Mouse (Mus musculus) regulatory T cell (primary cell): ENCODE measurements around the gene Cd276.
"Not testable (repeated sequence)": the region's sequence is repeated elsewhere in the genome, so short reads cannot be mapped to it uniquely, and the experiment has no call there.

Source experiments
- in situ Hi-C: fragments of 300-600 bp; cut with MboI, MseI; formaldehyde crosslinking; loops from one replicate; pipeline ENCODE4 v1.15.1; 2025; ENCODE audit warnings: high pct_unique_total_duplicates

Gene Cd276

DNA sequence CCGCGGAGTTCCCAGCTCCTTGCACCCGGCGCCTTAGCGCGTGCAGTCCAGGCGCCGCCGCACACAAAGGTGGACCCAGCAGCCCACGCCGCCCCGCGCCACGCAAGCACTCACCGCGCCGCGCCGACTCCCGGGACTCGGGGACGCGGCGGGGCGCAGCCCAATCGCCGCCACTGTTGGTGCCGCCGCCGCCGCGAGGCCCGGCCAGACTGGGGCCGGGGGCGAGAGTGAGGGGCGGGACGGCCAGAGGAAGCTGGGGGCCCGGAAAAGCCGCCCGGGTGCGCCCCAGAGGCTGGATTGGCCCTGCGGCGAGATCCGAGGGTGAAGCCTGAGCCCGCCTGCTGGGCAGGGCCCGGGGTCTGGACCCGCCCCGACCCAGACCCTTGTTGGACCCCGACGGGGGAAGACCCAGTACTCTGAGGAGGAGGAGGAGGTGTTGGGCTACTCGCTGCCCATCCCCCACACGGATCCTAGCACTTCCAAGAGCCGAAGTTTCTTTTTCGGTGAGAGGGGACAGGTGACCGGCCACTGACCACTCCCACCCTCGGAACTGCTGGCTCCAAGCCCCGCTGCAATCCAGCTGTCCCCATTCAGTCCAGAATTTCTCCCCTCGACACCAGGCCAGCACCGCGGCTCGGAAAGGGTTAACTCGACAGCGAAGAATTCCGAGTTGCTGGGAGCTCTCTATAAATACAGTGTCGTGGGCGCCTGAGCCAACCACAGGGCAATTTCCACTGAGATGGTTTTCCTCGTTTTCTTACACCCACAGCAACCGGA, at the start of gene Cd276:
Gene Cd276, minus strand, starts transcription at position 530 of the 777 bp plus-strand sequence.
- in situ Hi-C loops, result no loop called here

DNA sequence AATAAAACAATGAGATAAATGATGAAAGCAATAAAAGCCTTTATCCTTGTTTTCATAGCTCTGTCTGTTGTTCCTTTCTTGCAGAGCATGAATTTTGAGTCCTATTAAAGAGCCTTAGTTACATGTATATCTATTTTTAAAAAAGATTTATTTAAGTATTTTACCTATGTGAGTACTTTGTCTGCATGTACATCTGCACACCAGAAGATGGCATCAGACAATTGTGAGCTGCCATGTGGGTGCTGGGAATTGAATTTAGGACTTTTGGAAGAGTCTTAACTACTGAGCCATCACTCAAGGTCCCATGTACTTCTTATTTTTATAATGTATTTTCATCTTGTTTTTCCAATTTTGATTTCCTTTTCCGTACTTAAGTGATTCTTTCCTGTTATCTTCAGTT, 40.1 kb upstream of the Cd276 start:
- in situ Hi-C loops, result loop anchor here (25.0 kb wide), 2 partner anchors 758 to 1433 kb away; partner anchors contain the start of genes Arid3b and Commd4

DNA sequence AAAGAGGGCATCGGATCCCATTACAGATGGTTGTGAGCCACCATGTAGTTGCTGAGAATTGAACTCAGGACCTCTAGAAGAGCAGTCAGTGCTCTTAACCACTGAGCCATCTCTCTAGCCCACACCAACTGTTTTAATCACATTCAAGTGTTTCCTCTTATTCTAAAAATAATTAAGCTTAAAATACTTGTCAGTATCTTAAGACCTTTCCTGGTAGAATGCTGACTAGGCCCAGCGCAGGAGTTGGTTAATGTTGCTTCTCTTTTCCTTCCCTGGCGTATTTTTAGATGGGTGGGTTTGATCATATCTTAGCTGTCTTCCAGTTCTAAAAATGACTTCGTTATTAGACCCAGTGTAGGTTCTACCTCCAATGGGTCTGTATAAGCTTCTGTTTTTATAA, 33.4 kb upstream of the Cd276 start:
- in situ Hi-C loops, result loop anchor here (25.0 kb wide), 2 partner anchors 751 to 1426 kb away; partner anchors contain the start of genes Arid3b and Commd4

DNA sequence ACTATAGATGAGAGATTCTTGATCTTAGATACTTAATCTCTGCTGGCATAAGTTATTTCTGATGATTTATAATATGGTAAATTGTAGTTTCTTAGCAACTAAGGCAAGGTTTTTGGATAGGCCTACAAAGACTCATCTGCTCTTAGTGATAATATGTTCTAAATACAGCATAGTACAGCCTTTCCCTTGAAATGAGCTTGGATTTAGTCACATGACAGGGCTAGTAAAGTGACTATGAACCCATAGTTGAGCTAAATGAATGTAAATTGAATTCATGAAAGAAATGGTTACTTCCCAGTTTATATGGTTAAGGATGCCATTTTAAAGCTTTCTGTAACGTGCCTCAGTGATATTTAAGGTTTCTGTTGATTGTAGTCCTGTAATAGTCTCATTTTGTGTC, 29.1 kb upstream of the Cd276 start:
- in situ Hi-C loops, result loop anchor here (25.0 kb wide), 2 partner anchors 747 to 1422 kb away; partner anchors contain the start of genes Arid3b and Commd4

DNA sequence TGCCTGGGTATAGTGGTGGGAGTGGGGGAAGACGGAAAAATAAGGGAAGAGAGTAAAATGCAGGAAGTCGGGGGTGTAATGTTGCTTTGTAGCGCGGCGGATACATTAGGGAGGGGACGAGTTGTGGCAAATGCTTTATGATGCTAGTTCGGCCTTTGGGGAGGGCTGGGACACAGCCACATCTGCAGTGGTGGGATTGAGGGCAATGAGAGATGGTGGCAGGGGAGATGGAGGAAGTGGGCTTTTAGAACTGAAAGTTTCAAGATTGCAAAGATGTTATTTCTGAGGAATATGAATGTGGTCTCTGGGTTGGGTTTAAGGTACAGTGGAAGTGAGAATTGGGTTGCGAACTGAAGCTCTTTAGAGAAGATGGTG, 28.0 kb upstream of the Cd276 start:
- in situ Hi-C loops, result loop anchor here (25.0 kb wide), 2 partner anchors 746 to 1421 kb away; partner anchors contain the start of genes Arid3b and Commd4

DNA sequence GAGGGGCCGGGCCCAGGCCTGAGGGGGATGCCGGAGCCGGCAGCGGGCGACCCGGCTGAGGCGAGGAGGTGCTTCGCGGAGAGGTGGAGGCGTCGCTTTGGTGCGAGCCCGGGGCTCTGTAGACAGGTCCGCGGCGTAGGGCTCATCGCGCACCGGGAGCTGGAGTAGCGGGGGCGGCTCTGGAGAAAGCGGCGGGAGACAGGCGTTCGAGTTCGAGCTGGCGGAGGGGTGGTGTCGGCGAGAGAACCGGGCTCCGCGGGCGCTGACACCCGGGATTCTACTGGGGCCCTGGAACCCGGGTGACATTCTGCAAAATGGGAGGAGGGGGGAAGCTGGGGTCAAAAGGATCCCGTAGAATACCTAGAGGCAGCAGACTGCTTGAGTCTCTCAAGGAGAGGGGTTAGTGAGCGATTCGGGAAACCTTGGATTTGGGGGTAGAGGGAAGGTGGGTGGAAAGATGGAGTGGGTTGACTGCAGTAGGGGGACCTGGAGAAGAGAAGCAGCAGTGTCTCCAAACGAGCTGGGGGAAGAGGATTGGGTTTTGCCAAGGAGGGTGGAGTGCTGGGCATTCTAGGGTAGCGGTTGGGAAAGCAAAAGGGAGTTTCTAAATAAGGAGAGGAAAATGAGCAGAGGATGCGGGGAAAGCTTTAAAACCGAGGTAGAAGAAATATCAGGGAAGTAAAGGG, 27.5 kb upstream of the Cd276 start:
- in situ Hi-C loops, result loop anchor here (25.0 kb wide), 2 partner anchors 745 to 1420 kb away; partner anchors contain the start of genes Arid3b and Commd4

DNA sequence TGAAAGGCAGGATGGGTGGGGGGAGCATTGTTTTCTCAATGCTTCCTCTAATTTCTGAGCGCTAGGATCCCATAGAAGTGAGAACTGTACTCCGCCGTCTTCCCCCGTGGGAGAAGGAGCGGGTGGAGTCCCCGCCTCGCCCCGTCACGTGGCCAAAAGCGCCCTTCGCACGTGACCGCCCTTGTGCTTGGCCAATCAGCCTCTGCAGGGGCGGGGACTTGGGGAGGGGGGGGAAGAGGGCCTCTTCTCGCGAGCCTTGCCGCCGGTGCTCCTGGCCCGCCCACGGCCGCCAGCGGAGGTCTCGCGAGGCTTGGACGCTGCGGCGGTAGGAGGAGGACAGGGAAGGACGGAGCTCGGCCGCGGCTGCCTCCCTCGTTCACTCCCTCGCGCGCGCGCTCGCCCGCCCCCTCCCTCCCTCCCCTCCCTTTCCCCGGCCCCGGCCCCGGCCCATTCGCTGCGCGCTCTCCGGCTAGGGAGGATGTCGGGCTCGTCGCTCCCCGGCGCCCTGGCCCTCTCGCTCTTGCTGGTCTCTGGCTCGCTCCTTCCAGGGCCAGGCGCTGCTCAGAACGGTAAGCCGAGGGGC, 26.8 kb upstream of the Cd276 start, which contains the start of gene Nptn:
Gene Nptn, plus strand, starts transcription at position 283 of the 583 bp plus-strand sequence.
- in situ Hi-C loops, result loop anchor here (25.0 kb wide), 2 partner anchors 745 to 1420 kb away; partner anchors contain the start of genes Arid3b and Commd4

DNA sequence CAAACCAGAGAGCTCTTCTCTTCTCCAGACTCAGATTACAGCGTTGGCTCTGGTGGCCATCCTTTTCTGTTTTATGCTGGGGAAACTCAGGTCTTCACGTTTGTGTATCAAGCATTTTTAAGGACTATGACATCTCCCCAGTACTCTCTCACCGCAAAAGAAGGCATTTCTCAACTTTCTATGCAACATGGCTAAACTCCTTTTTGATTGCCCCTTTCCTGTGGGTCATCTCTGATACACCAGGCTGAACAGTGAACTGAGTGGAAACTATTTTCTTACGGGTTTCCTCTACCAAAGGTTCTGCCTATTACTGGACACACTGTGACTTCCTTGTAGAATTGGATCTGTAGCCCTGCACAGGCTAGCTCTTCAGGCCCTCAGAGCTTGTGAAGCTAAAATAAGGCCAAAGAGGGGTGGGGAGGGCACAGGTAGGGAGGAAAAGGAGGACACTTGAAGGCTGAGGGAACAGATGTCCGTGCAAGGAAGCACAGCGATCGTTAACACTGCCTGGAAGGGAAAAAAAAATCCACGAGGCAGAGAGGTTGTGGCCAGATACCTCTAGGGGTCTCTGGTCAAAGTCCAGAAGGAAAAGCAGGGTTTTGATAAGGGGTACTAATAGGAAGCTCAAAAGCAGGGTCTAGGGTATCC, 26.2 kb upstream of the Cd276 start:
- in situ Hi-C loops, result loop anchor here (25.0 kb wide), 2 partner anchors 744 to 1419 kb away; partner anchors contain the start of genes Arid3b and Commd4

DNA sequence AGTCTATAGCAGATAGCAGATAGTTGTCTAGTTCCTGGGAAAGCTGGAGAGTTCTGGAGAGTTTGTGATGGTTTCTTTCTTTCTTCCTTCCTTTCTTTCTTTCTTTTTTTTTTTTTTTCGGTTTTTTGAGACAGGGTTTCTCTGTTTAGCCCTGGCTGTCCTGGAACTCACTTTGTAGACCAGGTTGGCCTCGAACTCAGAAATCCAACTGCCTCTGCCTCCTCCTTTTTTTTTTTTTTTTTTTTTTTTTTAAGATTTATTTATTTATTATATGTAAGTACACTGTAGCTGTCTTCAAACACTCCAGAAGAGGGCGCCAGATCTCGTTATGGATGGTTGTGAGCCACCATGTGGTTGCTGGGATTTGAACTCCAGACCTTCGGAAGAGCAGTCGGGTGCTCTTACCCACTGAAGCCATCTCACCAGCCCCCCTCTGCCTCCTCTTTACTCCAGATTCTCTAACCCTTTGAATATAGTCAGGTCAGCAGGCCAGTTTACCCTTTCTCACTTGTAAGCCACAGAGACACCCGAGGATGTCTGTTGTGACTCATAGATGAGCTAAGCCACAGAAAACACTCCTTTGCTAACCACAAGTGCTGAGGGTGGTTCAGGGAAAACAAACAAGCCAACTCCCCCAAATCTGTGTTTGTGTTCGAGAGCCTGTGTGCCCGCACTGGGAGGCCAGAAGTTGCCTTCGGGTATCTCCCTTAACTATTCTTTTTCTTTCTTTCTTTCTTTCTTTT, 25.4 kb upstream of the Cd276 start:
- in situ Hi-C loops, result loop anchor here (25.0 kb wide), 2 partner anchors 743 to 1418 kb away; partner anchors contain the start of genes Arid3b and Commd4

DNA sequence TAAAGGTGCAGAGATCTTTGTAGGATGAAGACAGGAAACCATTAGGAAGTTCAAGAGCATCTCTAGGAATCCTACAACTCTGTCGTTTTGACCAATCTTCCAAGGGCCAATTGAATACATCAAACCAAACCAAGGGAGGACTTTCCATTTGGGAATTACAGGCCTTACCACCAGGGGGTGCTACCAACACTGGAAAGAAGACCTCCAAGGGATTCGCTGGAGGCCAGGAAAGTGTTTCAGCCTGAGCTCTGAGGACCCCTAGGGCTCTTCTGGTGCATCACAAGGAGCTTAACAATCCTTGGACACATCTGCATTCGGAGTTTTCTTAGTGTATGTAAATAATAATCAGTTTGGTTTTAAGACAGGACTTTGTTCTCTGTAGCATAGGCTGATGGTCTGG, 23.4 kb upstream of the Cd276 start:
- in situ Hi-C loops, result loop anchor here (5.0 to 25.0 kb wide), 4 partner anchors 36 to 1416 kb away; partner anchors contain the start of genes Arid3b and Commd4

DNA sequence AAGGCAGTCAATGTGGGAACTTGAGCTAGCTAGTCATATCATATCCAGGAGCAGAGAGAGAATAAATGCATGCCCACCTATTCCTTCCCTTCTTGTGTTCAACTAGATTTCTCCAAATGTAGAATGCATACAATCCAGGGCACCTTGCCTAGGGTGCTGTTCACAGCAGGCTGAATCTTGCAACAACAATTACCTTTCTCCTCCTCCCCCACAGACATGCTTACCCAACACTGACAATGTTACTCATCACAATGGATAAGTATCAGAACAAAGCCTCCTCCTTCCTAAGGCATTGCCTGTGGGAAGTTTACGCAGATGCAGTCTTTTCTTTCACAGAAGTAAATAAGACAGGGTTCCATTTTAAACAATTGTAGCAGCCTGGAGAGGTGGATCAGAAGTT, 15.8 kb upstream of the Cd276 start:
- in situ Hi-C loops, result loop anchor here (10.0 kb wide), 1 partner anchor 84 kb away; no protein-coding TSS in a partner anchor

DNA sequence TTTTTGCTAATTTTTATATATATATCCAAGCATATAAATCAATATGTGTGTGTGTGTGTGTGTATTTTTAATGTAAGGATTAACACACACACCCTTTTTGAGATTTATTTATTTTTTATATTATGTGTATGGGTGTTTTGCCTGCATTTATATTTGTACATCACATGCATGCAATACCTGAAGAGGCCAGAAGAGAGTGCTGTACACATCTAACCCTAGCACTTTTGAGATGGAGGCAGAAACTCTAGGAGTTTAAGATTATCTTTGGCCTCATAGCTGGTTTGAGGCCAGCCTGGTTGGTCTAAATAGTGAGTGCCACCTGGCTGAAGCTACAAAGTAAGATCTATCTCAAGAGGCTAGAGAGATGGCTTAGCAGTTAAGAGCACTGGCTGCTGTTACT, 12.4 kb upstream of the Cd276 start:
- in situ Hi-C loops, result no loop called here

DNA sequence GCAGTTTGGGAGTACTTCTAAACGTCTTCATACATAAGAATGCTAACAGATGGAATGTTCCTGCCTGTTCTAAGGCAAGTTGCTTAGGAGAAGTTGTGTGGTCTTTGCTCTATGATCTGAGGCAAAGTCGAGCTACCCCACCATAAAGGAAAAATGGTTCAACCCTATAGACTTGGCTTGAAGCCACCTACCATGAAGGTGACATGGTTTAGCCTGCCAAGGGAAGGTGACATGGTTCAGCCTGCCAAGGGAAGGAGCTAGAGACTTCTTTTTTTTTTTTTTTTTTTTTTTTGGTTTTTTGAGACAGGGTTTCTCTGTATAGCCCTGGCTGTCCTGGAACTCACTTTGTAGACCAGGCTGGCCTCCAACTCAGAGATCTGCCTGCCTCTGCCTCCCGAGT, 10.7 kb upstream of the Cd276 start:
- in situ Hi-C loops, result not testable (repeated sequence)

DNA sequence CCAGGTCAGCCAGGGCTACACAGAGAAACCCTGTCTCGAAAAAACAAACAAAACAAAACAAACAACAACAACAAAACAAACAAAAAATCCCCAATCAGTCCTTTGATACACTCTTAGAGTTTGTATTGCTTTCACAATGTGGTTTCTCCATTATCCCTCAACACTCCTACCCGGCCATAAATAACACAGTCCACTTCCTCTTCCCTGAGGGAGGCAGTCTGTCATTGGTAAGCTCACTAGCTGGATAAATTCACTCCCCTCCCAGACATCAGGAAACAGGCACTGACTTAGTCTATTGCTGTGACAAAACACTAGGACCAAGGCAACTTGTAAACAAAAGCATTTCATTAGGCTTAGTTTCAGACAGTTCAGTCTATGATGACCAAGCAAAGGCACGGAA, 5.0 kb upstream of the Cd276 start:
- in situ Hi-C loops, result no loop called here

DNA sequence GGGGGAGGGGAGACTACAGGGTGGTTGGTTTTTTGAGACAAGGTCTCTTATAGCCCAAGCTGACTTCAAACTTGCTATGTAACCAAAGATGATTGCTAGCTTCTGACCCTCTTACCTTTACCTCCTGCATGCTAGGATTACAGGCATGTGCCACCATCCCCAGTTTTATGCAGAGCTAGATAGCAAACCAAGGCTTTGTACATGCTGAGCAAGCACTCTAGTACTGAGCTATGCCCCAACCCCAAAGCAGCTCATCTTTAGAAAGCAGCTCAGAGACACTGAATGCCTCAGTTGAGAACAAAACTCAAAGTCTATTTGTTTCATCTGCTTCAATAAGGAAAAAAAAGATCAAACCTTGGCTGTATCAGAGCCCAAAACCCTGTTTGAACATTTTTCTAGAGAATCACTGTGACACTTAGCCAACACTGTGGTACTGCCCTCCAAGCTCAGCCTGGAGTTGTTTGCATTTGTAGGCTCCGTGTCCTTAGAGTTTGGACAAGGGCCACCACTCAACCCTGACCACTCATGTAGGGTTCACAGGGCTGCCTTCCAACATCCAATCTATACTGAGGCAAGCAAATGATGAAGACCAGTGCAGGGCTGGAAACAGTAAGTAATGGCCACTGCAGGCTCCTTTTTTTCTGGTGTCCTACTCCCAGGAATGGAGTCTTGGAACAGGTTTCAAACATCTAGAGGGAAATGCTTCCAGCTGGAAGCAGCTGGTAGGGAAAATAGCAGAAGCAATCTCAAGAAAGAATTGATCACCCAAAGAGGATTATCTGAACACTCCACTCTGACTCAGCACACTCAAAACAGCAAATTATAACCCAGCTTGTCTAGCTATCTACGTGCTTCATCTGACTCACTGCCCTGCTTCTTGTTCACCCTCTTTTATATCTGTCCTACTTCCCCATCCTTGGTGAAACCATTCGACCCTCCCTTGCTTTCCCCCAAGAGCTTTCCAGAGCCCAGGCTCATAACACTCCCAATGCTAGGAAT, 2.5 kb upstream of the Cd276 start:
- in situ Hi-C loops, result no loop called here

DNA sequence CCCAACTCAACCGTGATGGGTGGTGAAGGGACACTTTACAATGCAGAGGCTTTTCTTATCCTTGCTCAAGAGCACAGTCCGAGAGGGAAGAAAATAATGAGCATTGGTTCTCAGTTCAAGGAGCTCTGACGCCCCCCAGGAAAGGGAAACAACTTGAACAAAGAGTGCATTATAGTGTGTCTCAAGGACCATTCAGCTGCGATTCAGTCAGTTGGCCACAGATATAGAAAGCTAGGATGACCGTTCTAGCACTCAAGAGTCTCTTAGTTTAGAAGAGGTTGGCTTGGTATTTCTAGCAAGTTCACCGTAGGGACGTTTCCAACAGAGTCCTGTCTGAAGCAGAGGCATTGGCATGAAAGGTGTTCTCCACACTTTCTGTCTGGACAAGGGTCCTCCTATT, 1.4 kb upstream of the Cd276 start:
- in situ Hi-C loops, result no loop called here

DNA sequence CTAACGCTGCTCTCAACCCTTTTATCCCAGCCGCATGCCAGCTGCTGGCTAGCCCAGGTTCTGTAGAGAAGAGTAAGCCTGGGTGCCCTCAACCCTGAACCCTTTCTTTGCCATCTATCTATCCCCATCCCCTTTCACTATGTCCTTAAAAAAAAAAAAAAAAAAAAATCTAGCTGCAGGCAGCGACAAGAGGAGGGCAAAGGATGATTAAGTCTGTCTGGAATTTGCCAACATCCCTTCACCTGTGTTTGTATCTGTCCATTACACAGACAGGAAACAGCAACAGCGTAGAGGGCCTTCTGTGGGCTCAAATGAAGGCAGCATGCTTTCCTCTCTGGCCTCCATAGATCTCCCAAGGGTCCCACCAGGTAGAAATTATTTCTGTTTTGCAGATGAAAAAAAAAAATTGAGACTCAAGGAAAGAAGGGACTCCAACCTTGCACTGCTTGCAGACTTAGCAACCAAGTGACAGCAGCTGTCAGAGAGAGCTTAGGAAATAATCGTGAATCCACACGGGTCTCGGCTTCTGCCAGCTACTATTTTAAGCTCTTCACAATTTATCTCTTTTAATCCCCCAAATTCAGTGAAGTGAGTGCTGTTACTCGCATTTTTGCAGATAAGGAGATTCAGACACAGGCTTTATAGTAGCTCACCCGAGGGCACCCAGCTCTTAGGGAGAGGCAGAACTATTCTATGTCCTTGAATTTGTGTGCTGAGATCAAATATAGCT, 613 bp upstream of the Cd276 start:
- in situ Hi-C loops, result no loop called here

DNA sequence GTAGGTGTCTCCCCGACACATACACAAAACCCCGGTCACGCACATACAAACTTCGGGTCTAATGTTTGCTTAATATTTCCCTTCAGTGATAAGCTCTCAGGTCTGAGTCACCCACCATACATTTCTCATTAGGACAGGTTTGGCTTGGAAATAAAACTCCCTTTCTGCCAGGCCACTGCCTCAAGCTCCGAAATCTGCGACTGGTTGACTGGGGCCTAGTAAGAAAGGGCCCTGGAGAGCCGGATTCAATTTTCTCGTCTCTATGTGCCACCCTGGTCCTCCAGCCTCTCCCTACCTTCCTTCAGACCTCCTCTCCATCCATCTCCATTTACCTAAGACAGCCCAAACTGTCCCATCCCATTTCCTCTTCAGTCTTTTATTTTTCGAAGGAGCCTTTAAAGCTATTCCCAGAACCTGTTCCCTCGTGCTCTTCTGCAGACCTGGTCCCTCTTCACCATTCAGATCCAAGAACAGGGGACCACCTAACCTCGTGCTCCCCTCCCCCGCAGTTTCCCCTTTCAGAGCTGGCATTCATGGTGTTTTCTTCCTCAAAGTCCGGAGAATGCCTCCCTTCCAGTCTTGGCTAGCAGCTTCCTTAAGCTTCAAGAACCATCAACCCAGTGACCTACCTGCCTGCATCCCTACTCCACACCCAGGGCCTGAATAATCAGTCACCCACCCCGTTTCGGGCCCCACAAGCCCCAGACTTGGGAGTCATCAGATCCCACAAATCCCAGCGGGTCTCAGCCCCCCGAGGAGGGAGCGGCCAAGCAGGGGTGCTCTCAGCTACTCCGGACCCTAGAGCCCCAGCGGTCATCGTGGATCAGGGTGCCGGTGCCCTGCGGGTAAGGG, 955 bp downstream of the Cd276 start:
- in situ Hi-C loops, result no loop called here
